Mouse (Mus musculus) kidney, embryonic 16.5 days (tissue): ENCODE measurements around the gene Scly. TPM values are rescaled to one million over a fixed set of nuclear protein-coding genes. Genes with fewer than 3 reads are reported as not detected.

ENCODE experiments used
- ATAC-seq: fragments of 200-750 bp; cut with Nextera tagmentation; 2 replicates; pipeline ENCODE4 v1.8.0; 2017; ENCODE audit warnings: moderate TSS enrichment; ENCODE audit not compliant: low FRiP score, low TSS enrichment
- H3K27ac ChIP-seq: fragments of 300-500 bp; sonication (generic); 2 replicates; pipeline ENCODE4 v1.5.1; 2014; ENCODE audit warnings: low read length
- H3K27me3 ChIP-seq: fragments of 300-500 bp; sonication (generic); 2 replicates; pipeline ENCODE4 v1.6.1; 2014; ENCODE audit warnings: low read length, control low read depth, mixed read lengths; ENCODE audit not compliant: insufficient read depth
- H3K36me3 ChIP-seq: fragments of 300-500 bp; sonication (generic); 2 replicates; pipeline ENCODE4 v1.6.1; 2014; ENCODE audit warnings: low read length, control low read depth, mixed read lengths; ENCODE audit not compliant: insufficient read depth
- H3K4me1 ChIP-seq: fragments of 300-500 bp; sonication (generic); 2 replicates; pipeline ENCODE4 v1.6.1; 2014; ENCODE audit warnings: low read length, control low read depth, mixed read lengths; ENCODE audit not compliant: insufficient read depth
- H3K4me2 ChIP-seq: fragments of 300-500 bp; sonication (generic); replicated peaks from 2 replicates; pipeline ENCODE4 v1.6.1; 2014; ENCODE audit warnings: low read depth, low read length
- H3K4me3 ChIP-seq: fragments of 300-500 bp; sonication (generic); 2 replicates; pipeline ENCODE4 v1.5.1; 2014; ENCODE audit warnings: mild to moderate bottlenecking, low read length
- H3K9ac ChIP-seq: fragments of 300-500 bp; sonication (generic); replicated peaks from 2 replicates; pipeline ENCODE4 v1.6.1; 2014; ENCODE audit warnings: low read length
- H3K9me3 ChIP-seq: fragments of 300-500 bp; sonication (generic); 2 replicates; pipeline ENCODE4 v1.6.1; 2016; ENCODE audit warnings: low read length, control low read depth
- WGBS: fragments of 180-500 bp; shearing (Covaris S2); extraction: QIAGEN DNeasy Blood & Tissue Kit; methylation state at CpG from one replicate; pipeline ENCODE4 v1.1.7; 2014; 5-methylcytosine and 5-hydroxymethylcytosine counted together
- polyA plus RNA-seq: library from polyadenylated mRNA; unstranded; fragments of >200 nt; fragmentation: Nextera tagmentation; extraction: Ambion mirVana; gene quantifications from 2 replicates; pipeline ENCODE4 v1.2.1, GENCODE M21; 2015

The Scly gene
- polyA plus RNA-seq, 1 experiment from 2014 or later: 29.7 TPM

- Histone ChIP-seq H3K9me3 (no peaks in the 10 kb centered on the region), H3K36me3 (no peaks in the 10 kb centered on the region), H3K27me3 (no peaks in the 10 kb centered on the region), H3K9ac (no peak overlapping the region), H3K27ac (peak overlapping the region; percentile 21; the same call in 1 of the 2 replicates), H3K4me2 (no peak overlapping the region), H3K4me1 (peaks cover 33% of the 10 kb centered on the region), H3K4me3 (no peak overlapping the region)
- ATAC-seq: no peak
- 68% methylated on average over 5 of the region's 5 CpGs for whole genome bisulfite sequencing
Measured at GRCm38 (mm10) chr1:91299707-91300426, 1.7 kb downstream of the Scly start.

GRCm38 (mm10) chr1:91301206-91301920, 3.2 kb downstream of the Scly start:
- 49% methylated on average over 3 of the region's 3 CpGs for whole genome bisulfite sequencing
- no peaks in the 10 kb centered on the region for H3K9me3 ChIP-seq
- peak overlapping the region; percentile 1; the same call in 1 of the 2 replicates for H3K4me2 ChIP-seq
- H3K9ac ChIP-seq: no peak overlapping the region
- no peak overlapping the region for H3K4me3 ChIP-seq
- H3K36me3 ChIP-seq: peaks cover 11% of the 10 kb centered on the region; the same call in 1 of the 2 replicates
- no peak for ATAC-seq
- H3K27me3 ChIP-seq: no peaks in the 10 kb centered on the region
- peaks cover 33% of the 10 kb centered on the region for H3K4me1 ChIP-seq
- peak overlapping the region; percentile 54 for H3K27ac ChIP-seq

GRCm38 (mm10) chr1:91302021-91302420, 3.9 kb downstream of the Scly start:
- Histone ChIP-seq H3K4me2 (peak overlapping the region; percentile 1; the same call in 1 of the 2 replicates), H3K36me3 (peaks cover 14% of the 10 kb centered on the region; the same call in 1 of the 2 replicates), H3K4me1 (peaks cover 33% of the 10 kb centered on the region), H3K9ac (no peak overlapping the region), H3K27me3 (no peaks in the 10 kb centered on the region), H3K4me3 (no peak overlapping the region), H3K27ac (peak overlapping the region; percentile 54), H3K9me3 (no peaks in the 10 kb centered on the region)
- 78% methylated on average over 3 of the region's 3 CpGs for WGBS
- no peak for ATAC-seq

GRCm38 (mm10) chr1:91304621-91305020, 6.5 kb downstream of the Scly start:
- H3K9me3 ChIP-seq: no peaks in the 10 kb centered on the region
- peaks cover 28% of the 10 kb centered on the region for H3K36me3 ChIP-seq
- no peaks in the 10 kb centered on the region for H3K27me3 ChIP-seq
- 89% methylated on average over 4 of the region's 4 CpGs for WGBS
- H3K27ac ChIP-seq: no peak overlapping the region
- no peak overlapping the region for H3K4me2 ChIP-seq
- ATAC-seq: no peak
- no peak overlapping the region for H3K4me3 ChIP-seq
- no peak overlapping the region for H3K9ac ChIP-seq
- peaks cover 20% of the 10 kb centered on the region for H3K4me1 ChIP-seq

GRCm38 (mm10) chr1:91309366-91310085, 11.4 kb downstream of the Scly start:
- no peak overlapping the region for H3K9ac ChIP-seq
- ATAC-seq: no peak

GRCm38 (mm10) chr1:91312273-91312672, 14.1 kb downstream of the Scly start:
- no peak overlapping the region for H3K4me3 ChIP-seq
- no peak for ATAC-seq
- 87% methylated on average over 4 of the region's 4 CpGs for WGBS
- H3K27ac ChIP-seq: no peak overlapping the region
- no peaks in the 10 kb centered on the region for H3K4me1 ChIP-seq
- peaks cover 32% of the 10 kb centered on the region for H3K36me3 ChIP-seq
- no peaks in the 10 kb centered on the region for H3K9me3 ChIP-seq
- no peak overlapping the region for H3K9ac ChIP-seq
- no peak overlapping the region for H3K4me2 ChIP-seq
- no peaks in the 10 kb centered on the region for H3K27me3 ChIP-seq

More at GRCm38 (mm10) chr1:91309366-91310085, 11.4 kb downstream of the Scly start:
- no peak overlapping the region for H3K4me2 ChIP-seq
- H3K27me3 ChIP-seq: no peaks in the 10 kb centered on the region
- no peak overlapping the region for H3K4me3 ChIP-seq
- no peak overlapping the region for H3K27ac ChIP-seq
- no peaks in the 10 kb centered on the region for H3K4me1 ChIP-seq
- no peaks in the 10 kb centered on the region for H3K9me3 ChIP-seq
- 91% methylated on average over 13 of the region's 13 CpGs for WGBS
- peaks cover 46% of the 10 kb centered on the region for H3K36me3 ChIP-seq

- no peak overlapping the region for H3K4me3 ChIP-seq
- no peak overlapping the region for H3K4me2 ChIP-seq
- WGBS: 59% methylated on average over 5 of the region's 5 CpGs
- ATAC-seq: no peak
- H3K4me1 ChIP-seq: no peaks in the 10 kb centered on the region
- H3K9ac ChIP-seq: no peak overlapping the region
- no peaks in the 10 kb centered on the region for H3K9me3 ChIP-seq
- H3K36me3 ChIP-seq: peaks cover 28% of the 10 kb centered on the region
- no peaks in the 10 kb centered on the region for H3K27me3 ChIP-seq
- no peak overlapping the region for H3K27ac ChIP-seq
Measured at GRCm38 (mm10) chr1:91313251-91313650, 15.1 kb downstream of the Scly start.

GRCm38 (mm10) chr1:91317656-91318055, 19.5 kb downstream of the Scly start:
- no peak for ATAC-seq
- WGBS: 83% methylated on average over 6 of the region's 6 CpGs
- H3K27me3 ChIP-seq: no peaks in the 10 kb centered on the region

GRCm38 (mm10) chr1:91321760-91322438, 23.8 kb downstream of the Scly start, which contains the start of gene Espnl:
TSS of gene Espnl (plus strand) at chr1:91322075.
- no peak within 1 kb of the TSS for H3K27ac ChIP-seq
- no peak within 1 kb of the TSS for H3K9ac ChIP-seq
- H3K27me3 ChIP-seq: no peaks in the 10 kb centered on the region
- H3K36me3 ChIP-seq: no peaks in the 10 kb centered on the region
- WGBS: 54% methylated on average over 19 of the region's 19 CpGs
- H3K9me3 ChIP-seq: no peaks in the 10 kb centered on the region
- no peak within 1 kb of the TSS for H3K4me2 ChIP-seq
- ATAC-seq: peak; percentile 64
- 0 out of 2 replicates have a peak, but pooled peaks cover 6% of the 10 kb centered on the region for H3K4me1 ChIP-seq
- H3K4me3 ChIP-seq: no peak within 1 kb of the TSS

More at GRCm38 (mm10) chr1:91317656-91318055, 19.5 kb downstream of the Scly start:
- Histone ChIP-seq H3K4me2 (no peak overlapping the region), H3K9me3 (no peaks in the 10 kb centered on the region), H3K9ac (no peak overlapping the region), H3K27ac (no peak overlapping the region), H3K36me3 (0 out of 2 replicates have a peak, but pooled peaks cover 2% of the 10 kb centered on the region), H3K4me3 (no peak overlapping the region), H3K4me1 (0 out of 2 replicates have a peak, but pooled peaks cover 6% of the 10 kb centered on the region)
